Mouse (Mus musculus) gastrocnemius, postnatal 25 days (tissue): ENCODE measurements around the gene Frmd8. TPM values are rescaled to one million over a fixed set of nuclear protein-coding genes. Genes with fewer than 3 reads are reported as not detected.
"Not testable (repeated sequence)": the region's sequence is repeated elsewhere in the genome, so short reads cannot be mapped to it uniquely, and the experiment has no call there.

Experiments
- DNase-seq: peaks from one replicate; pipeline ENCODE4 v3.0.0; 2022
- total RNA-seq, 2 experiments: library from RNA; stranded (reverse); gene quantifications; 1 replicate in 1 of 2; 2 replicates in 1 of 2; pipeline ENCODE4 v1.2.3; 2021

The Frmd8 gene
- total RNA-seq, 2 experiments from 2014 or later: 3.7 to 6.4 TPM

DNA sequence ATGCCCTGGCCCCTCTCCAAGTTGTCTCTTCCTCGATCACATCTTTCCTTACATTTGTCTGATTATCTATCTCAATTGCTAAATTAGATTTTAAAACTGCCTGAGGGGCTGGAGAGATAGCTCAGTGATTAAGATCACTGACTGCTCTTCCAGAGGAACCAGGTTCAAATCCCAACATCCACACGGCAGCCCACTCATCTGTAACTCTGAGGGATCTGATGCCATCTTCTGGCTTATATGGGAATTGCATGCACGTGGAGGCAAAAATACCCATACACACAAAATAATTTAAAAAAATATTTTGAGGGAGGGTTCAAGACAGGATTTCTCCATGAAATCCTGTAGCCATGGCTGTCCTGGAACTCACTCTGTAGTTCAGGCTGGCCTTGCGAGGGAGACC lies 10.8 kb upstream of the Frmd8 start:
- no peak for DNase-seq

DNA sequence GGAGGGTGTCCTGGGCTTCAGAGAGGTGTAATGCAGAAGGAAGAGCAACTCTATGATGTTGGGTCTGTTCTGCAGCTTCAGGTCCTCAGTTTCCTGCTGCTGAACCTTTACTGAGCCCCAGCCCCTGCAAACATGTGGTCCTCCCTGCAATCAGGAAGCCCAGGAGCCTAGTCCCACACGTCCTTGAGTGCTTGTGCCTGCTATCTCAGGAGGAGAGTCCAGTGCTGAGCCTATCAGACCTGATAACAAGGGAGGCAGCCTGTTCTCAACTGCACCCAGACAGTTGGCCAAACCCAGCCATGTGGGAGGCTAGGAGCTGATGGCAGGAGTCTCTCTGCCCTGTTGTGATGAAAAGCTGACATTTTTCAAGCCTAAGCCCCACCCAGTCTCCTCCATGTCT lies 8.9 kb upstream of the Frmd8 start:
- DNase-seq: no peak

DNA sequence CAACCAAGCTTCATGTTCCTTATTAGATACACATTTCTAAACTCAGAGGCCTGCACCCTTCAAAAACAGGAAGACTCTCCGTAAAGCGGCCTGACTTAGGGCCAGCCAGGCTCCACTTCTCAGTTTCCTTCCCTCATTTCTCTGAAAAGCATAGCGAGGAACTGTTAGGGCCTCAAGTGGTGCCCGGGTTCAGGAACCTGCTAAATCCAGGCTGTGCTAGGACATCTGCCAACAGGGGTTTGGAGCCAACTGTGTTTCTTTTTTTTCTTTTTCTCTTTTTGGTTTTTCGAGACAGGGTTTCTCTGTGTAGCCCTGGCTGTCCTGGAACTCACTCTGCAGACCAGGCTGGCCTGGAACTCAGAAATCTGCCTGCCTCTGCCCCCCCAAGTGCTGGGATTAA lies 7.0 kb upstream of the Frmd8 start:
- DNase-seq: not testable (repeated sequence)

DNA sequence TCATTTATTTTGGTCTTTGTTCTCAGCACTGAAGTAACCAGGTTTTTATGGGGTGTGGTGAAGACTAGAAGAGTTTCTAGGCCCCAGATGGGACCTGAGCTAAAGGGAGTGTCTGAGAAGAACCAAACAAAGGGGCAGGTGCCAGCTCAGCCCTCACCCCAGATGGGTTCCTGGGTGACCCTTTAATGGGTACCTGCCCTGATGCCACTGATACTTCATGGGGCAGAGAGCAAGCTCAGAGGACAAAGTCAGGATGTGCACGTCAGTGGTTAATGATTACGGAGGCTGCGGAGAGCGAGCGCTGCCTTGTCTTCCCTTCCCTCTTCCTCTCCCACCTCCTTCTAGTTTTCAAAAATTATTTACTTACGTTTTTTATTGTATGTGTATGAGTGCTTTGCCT lies 6.1 kb upstream of the Frmd8 start:
- no peak for DNase-seq

DNA sequence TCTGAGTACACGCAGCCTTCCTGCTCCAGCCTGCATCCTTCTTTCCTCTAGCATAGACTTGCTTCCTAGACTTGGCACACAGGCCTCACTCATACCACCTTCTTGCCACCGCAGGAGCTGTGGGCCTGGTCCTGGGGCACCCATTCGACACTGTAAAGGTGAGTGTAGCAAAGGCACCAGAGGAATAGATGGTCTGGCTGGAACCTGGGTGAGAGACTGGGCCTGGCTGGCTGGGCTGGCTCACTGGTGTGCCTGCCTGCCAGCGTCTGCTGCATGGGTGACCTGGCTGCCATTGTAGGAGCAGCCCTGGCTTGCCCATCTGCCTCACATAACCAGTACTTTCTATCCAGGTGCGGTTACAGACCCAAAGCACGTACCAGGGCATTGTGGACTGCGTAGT lies 4.7 kb upstream of the Frmd8 start:
- DNase-seq: no peak

DNA sequence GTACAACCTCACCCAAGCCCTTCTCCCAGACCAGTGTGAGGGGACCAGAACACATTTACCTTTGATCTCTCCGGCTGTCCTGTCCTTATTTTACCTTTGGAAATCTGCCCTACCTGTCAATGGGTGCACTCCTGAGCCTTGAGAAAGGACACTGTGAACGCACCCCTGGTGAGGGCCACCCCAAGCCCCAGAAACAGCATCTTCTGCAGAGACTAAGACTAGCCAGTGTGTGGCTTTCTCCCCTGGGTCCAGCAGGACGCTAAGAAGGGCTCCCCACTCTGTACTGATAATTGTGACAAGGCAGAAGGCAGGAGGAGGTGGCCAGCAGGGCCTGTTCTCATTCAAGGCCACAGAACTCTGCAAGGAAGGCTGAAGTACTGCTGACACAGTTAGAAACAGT lies 3.8 kb upstream of the Frmd8 start:
- DNase-seq: no peak

DNA sequence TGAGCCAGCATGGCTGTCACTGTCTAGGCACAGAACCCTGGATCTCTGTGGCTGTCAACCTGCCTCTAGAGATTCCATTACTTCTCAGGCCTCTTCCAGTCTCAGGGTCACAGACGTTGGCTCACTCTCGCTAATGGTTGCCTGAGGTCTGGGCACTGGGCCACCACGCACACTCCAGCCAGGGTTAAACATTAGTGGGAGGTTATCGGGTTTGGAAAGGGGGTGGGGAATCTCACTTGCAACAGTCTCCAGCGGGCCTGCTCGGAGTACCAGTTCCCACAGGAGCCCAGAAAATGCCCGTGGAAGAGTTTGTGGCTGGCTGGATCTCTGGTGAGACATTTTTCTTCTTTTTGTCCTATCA lies 3.3 kb upstream of the Frmd8 start:
- peak; percentile 42 for DNase-seq

DNA sequence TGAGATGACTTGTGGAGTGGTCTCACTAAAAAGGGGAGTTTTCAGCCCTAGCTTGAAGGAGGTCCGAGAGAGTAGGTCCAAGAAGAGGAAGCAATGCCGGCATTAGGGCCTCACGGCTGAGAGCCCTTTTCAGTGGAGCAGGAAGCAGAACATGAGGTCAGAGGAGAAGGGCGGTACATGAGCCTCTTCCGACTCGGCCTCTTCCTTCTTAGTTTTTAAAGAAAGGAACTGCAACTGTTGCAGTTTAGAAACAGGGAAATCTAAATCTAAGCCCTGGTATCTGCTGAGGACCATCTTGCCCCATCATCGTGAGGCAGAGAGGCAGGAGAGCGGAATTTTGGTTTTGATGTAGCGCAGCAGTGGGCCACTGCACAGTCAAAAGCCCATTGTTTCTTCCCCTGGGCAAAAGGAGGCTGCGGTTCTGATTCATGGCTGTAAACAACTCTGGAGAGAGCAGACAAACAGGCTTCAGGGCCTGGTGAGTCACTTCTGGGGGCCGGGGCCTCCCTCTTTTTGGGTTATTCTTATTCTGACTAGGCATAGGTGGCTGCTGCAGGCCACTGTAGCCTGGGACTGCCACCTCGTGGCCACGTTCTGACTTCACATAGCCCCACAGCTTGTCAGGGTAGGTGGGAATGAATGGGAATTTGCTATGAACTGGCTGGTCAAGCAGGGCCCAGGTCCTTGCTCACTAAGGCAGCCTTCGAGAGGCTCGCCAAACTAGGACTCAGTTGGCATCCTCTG lies 2.7 kb upstream of the Frmd8 start, which contains the start of gene Slc25a45:
Slc25a45 (plus strand) TSS at position 191 of the 744 bp plus-strand sequence.
- DNase-seq: peak; percentile 69

DNA sequence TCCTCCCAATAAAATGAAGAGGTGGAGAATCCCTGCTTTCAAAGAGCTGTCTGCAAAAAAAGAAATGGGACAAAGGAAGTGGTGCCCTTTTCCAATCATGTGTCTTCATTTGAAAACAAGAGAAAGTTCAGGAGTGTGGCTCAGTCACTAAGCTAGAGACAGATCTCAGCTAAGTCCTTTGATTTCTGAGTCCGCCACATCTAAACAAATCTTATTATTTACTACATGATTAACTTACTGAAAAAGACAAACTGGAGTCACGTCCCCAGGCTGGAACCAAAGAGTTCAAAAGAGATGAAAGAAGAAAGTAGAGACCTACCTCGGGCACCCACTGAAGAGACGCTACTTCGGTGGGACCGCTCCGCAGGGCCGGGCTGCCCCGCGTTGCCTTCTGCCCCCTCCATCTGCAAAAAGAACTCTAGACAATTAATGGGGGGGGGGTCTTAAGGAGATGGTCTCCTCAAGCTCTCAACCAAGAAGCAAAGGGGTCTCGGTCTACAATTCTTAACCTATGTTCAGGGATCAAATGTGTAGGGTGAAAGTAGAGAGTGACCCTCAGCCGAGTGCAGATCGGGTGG lies 594 bp downstream of the Frmd8 start:
- no peak for DNase-seq

DNA sequence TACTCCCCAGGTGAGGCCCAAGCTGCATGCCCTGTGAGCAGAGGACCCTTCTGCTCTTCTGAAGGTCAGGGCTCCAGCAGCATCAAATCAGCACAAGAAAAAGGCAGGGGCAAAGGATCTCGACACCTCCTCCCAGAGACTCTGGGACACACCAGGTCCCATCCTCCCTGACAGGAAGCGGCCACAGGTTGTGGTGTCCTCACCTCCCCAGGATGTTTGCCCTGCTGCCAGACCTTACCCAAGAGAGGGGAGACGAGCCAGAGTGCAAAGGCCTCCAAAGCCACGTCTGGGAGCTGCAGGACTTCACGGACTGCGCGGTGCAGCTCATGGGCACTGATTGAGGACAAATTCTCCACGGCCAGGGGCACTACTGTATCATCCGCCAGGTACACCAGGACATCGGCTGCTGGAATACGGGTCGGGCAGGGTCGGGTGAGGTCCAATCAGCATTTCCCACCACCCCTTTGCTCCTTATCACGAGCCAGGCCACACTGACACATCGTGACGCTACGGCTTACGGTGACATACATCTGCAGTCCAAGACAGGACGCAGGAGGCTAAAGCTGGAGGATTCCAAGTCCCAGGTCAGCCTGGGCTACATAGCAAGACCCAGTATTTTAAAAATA lies 2.0 kb downstream of the Frmd8 start:
- DNase-seq: no peak

DNA sequence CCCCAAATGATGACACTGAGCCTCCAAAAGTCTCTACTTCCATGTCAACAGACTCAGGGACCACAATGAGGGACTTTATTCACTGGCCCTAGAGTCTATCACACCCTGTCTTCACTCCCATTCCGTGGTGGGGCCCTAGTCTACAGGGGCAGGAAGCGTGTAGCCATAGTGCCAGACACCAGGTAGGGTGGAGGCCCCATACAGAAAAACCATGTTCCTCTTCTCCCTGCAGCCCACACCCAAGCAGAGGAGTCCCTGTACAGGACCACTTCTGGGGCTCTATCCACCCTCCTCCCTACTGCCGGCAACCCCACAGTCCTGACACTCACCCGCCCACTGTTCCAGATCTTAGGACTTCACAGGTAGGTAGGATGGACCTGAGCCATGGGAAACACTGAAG lies 2.5 kb downstream of the Frmd8 start:
- no peak for DNase-seq

DNA sequence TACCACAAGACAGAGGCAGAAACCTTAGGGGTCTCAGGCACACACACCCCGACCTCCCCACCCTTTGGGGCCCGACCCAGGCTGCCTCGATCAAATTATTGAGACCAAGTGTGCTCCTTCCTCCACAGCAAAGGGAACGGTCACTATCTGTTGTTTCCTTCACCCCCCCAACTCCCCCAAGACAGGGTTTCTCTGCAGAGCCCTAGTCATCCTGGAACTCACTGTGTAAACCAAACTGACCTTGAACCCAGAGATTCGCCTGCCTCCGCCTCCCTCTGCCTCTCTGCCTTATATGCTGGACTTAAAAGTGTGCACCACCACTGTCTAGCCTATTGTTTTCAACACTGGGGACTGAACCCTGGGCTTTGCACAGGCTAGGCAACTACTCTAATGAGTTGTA lies 3.4 kb downstream of the Frmd8 start:
- no peak for DNase-seq

DNA sequence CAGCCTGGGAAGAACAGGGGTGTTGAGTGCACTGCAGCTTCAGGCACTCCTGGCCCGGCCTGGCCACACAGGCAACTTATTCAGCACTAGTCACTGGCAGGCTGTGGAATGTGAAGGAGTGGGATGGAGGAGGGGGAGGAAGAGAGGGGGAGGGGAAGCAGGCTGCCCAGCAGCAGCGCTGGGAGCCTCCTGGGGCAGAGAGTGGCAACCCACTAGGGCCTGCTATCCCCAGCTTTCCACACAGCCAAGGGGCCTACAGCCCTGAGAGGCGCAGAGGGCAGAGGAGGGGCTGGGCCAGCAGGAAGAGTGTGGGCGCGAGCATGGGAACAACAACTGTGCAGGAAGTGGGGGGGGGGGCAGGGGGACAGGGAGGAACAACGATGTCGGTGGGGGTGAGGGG lies 3.8 kb downstream of the Frmd8 start:
- DNase-seq: no peak

DNA sequence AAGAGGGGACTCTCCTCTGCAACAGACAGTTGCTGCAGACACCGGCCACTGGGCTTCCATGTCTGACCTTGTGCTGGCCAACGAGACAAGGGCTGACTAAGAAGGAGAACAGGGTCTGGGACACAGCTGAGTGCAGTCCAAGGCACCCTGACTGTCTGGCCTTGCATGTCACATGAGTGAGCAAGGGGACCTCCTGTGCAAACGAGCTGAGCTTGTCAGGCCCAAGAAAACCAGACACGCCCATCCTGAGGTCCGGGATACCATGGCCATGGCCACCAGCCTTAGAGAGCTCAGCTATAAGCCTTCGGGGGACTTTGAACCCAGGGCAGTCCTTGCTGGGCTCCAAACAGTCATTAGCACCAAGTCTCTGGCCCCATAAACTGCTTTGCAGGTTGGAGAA lies 7.0 kb downstream of the Frmd8 start:
- no peak for DNase-seq

DNA sequence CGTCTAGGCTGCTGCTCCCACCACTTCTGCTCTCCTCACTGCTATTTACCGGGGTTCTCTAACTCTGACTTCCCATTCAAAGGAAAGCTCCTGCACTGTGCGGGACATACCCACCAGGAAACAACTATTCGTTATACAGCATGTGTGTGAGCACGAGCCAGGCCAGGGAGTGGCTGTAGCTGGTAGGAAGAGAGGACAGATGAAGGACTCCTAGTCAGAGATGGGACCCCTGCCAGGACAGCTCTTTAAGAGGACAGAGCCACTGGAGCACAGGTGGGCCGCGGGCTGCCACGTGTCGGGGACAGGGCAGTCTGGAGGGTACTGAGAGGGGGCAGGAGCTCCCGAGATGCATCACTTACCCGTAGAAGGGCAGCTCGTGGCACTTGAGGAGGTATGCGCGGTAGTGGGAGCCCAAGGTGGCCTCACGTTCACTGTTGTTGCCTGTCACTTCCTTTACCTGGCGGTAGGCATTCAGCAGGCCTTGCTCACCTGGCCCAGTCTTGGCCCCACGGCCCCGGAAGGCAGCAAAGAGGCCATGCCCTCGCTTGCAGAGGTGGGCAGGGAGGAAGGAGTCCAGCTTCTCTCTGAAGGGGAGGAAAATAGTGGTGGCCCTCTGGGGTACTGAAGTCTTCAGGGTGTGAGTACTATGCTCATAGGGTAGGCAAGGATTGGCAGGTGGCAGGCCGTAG lies 10.2 kb downstream of the Frmd8 start:
- DNase-seq: no peak

DNA sequence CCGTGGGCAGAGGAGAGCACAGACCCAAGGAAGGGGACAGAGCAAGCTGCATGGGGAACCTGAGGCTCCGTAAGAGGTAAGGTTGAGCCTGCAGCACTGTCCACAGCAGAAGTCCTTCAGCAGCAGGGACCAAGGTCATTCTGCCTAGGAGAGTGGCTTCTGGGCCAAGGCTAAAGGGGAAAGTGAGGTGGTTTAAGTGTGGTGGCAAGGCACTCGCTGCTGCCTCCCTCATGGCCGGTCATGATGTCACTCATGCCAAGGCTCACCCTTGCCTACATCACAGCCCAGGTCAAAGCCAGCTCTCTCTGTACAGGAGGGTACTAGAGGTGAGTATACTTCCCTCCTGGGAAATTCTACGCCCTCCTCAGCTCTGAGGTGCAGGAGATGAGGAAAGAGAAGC lies 11.3 kb downstream of the Frmd8 start:
- DNase-seq: no peak

DNA sequence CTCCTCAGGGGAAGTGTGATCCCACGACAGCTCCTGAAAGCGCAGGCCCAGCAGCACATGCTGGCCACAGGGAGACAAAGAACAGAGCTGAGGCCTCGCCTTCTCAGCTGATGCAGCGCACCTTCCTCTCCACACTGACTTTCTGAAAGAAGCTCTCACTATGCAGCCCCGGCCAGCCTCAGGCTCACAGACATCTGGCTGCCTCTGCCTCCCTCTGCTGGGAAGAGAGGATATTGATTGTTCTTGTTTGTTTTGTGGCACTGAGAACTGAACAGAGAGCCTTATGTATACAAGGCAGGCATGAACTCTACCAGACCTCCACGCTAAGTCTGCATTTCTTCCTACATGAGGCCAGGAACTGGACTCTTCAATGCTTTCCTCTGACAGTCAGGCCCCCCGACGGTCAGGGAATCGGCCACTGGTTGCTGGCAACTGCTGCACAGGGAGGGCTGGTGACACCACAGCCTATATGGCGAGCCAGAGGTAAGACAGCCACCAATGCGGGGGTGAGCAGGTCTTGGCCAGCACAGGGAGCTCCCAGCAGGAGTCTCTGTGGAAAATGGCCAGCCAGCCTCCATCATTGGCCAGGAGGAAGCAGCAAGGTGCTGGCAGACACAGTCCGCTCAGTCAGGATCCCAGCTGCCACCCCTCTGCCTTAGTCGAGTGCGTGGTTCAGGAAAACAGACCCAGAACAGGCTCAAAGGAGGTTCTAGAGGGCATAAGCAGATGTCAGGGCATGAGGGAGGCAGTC lies 12.6 kb downstream of the Frmd8 start:
- DNase-seq: no peak

DNA sequence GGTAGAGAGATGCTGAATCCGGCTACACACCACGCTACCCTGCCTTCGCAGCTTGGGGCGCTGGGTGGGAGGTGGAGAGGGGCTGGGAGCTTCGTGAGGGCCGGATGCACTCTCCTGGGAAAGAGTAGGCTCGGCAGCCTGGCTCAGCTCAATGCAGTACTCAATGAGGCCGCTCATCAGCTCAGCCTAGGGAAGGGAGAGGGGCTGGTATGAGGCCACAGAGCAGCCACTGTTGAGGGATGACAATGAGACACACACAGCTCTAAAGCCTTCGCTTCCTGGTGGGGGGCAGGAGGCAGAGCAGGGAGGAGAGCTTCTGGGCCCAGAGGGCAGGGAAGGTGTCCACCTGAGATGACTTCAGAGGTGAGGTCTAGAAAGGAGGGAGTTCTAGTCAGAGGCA lies 18.5 kb downstream of the Frmd8 start:
- DNase-seq: no peak

DNA sequence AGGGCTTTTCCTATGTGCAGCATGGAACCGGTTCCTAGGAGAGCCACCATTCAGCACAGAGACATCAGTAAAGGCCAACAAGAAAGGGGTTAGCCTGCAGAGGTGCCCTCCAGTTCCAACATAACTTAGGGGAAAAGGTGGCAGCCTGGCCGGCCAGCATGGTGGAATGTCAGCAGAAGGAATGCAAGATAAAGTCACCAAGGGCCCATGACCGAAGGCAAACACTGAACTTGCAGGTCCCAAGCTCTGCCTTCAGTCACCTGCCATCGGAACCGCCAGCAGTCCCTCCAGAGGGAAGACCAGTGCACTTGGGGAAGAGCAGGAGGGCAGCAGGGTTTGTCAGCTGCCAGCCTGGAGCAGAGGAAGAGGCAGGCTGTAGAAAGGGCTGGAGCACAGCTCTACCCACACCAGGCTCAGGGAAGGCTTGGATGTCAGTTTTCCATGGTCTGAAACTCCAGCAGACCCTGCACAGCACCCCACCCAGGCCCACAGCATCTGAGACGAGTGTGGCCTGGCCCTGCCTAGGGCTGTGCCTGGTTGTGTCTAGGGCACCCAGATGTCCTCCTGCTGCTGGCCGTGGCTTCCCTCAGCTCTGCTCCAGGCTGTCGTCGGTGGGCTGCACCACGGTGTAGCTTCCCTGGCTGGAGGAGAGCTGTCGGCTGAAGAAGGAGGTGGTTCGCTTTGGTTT lies 22.9 kb downstream of the Frmd8 start:
- no peak for DNase-seq

DNA sequence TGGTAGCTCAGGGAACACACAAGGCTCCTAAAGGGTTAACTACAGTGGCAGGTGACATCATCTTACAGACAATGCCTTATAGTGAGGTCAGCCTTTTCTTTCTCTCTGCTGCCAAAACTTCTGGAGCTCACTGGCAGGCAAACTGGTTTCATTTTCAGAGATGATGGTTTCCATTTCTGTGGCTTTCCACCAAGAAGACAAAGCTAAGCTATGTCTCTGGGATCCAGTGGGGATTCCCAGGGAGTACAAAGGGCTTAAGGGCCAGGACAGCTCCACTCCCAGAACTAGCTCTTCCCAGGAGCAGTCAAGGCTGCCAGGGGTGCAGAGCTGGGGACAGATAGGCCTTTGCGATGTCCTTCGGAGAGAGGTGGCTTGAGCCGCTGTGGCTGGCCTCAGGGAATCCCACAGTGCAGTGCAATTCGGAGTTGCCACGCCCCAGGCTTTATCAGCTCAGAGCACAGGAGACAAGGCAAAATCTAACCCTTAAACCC lies 23.5 kb downstream of the Frmd8 start:
- DNase-seq: no peak

DNA sequence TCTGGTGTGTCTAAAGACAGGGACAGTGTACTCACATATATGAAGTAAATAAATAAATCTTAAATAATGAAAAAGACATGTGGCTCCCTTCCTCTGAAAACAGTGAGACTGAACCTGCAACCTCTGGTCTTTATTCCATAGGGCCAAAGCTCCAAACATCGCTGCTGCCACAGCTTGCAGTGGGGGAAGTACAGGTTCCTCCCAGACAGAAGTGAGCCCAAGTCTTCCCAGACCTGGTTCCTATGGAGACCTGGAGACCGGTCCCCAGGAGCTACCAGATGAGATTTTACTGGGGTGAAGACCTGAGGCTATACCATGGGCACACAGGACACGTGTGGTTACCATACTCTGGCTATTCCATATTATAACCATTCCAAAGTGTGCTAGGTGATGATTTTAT lies 24.2 kb downstream of the Frmd8 start:
- no peak for DNase-seq
